Mouse (Mus musculus) gastrocnemius, adult 8-10 months (tissue): ENCODE data around the gene Gba. TPM values are rescaled to one million over a fixed set of nuclear protein-coding genes. Genes with fewer than 3 reads are reported as not detected.

Source experiments
- DNase-seq, 2 experiments: peaks; one replicate each; pipeline ENCODE4 v3.0.0; 2022; ENCODE audit warnings: low spot score in 2 of 2
- total RNA-seq, 4 experiments: library from RNA; stranded (reverse); gene quantifications; 2 replicates each; pipeline ENCODE4 v1.2.4; 2022

Gene Gba
- total RNA-seq, 4 experiments from 2014 or later: 14.4 to 21.5 (median 19.2) TPM

DNA sequence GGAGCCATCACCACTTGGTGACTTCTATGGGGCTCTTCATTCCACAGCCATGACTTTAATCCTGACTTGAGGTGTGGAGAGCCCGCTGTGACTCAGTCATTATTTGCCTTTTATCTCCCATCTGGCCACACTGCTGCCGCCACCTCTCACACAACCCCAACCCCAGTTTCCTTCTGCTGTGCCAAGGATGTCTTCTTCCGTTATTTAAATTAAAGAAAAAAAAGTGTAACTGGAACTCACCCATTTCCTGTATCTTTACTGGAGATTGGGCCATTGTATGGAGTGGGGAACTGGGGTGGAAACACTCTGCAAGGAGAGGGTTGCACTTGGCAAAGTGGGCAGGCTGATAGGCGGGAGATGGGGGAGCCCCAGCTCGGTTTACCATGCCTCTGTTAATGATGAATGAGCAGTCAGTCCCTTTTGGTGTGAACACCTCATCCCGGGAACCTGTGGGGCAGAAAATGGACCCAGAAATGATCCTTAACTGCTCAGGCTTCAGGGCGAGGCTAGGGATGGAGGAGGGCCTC is 20.1 kb upstream of the Gba start:
- DNase-seq: no peak

DNA sequence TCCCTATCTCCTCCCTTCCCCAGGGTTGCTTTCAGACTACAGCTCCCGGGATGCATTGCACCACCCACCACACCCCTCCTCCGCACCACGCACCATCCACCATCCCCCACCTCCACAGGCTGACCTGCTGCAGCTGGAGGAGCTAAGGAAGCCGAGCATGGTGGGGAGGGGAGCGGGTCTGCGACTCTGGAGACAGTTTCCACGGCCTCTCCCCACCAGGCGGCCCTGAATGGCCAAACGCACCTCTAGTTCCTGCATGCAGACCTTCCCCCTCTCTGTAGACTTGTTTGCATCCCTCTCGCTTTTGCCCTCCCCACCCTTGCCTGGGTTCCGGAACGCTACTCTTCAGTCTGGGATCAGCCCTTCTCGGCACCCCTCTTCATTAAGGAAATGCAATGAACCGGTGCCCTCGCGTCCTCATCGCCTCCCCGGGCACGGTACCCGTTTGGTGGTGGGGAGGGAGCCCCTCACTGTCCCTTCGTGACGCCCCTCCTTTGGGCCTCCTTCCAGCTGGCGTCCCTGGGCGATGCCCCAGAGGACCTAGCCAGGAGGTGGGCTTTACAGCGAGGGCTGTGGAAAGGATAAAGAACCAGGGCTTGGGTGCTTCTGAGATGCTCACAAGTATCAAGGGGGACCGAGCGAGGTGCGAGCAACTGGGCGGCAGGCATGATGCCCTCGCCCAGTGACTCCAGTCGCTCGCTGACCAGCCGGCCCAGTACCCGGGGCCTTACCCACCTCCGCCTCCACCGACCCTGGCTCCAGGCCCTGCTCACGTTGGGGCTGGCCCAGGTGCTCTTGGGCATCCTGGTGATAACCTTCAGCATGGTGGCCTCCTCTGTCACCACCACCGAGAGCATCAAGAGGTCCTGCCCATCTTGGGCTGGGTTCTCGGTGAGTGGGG is 19.4 kb upstream of the Gba start, which contains the start of gene Fam189b:
Gene Fam189b, plus strand, starts transcription at position 86 of the 901 bp plus-strand sequence.
- peak; percentile 73 to 75 for DNase-seq

DNA sequence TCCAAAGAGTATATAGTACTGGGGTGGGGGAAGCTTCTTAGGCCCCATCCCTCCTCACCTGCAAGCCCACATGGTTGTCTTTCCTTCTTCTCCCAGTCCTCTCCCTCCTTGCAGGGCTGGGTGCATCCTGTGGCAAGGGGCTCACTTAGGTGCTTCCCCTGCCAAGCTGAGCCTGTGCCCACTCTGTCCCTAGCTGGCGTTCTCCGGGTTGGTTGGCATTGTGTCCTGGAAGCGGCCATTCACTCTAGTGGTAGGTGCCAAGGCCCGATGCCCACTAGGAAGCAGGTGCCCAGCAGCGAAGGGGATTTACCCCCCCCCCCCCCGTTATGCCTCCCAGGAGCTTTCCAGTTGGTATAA is 18.8 kb upstream of the Gba start:
- no peak for DNase-seq

DNA sequence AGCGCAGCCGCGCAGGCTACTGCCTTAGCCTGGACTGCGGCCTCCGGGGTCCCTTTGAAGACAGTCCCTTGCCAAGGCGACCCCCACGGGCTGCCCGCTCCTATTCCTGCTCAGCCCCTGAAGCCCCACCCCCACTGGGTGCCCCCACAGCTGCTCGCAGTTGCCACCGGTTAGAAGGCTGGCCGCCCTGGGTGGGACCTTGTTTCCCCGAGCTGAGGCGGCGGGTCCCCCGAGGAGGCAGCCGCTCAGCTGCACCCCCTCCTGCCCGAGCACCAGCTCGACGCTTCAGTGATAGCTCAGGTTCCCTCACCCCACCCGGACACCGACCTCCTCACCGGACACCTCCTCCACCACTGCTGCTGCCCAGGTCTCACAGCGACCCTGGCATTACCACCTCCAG is 15.5 kb upstream of the Gba start:
- DNase-seq: no peak

DNA sequence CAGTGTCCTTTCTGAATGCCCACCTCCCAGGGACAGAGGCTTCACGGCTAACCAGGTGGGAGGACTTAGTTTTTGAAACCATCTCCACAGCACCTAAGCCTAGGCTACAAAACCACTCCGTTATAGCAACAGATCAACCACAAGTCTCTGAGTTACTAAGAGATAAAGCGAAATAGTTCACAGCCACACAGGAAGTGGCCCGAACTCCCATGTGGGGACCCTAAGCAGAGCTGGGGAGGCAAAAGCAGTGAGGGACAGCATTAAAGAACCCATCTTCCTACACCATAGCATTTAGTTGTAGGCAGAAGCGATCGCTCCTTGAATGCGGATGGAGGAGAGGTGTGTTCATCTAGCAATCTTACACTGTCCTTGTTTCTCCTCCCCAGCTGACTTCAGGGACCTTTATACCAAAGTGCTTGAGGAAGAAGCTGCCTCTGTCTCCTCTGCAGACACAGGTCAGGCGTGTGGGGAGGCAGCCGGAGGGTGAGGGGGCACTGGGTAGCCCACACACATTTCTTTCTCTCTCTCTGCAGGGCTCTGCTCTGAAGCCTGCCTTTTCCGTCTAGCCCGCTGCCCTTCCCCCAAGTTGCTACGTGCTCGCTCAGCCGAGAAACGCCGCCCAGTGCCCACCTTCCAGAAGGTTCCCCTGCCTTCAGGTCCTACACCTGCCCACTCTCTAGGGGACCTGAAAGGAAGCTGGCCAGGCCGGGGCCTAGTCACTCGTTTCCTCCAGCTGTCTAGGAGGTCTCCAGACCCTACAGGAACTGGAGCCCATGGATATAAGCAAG is 14.8 kb upstream of the Gba start:
- DNase-seq: no peak

DNA sequence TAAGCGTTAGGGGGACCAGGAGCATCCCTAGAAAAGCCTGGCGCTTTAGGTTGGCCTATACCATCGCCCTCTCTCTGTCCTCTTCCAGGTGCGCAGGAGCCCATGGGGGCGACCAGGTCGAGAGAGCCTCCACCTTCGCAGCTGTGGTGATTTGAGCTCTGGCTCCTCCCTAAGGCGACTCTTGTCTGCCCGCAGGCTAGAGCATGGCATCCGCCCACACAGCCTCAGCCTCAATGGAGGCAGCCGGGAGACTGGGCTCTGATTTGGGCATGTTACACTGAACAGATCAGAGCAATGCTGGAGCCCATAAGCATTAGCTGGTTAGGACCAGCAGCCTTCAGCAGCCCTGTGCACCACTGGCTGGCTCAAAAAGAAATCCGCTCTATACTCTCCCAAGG is 14.3 kb upstream of the Gba start:
- no peak for DNase-seq

DNA sequence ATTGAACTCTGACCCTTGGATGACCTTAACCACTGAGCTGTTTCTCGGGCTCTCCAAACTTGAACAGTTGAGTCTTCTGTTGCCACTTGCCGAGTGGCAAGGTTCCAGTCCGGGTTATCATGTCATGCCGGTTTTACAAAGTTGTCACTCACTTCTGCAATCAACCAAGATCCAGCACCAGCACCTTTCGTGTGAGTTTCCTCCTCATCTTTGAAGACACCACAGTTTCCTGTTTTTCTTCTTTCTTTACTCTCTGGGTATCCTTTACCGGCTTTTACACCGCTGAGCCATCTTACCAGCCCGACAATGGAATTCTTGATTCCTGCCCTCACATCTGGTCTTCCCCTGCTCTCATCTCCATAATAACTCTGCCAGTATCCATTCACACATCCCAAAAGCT is 12.3 kb upstream of the Gba start:
- DNase-seq: no peak

DNA sequence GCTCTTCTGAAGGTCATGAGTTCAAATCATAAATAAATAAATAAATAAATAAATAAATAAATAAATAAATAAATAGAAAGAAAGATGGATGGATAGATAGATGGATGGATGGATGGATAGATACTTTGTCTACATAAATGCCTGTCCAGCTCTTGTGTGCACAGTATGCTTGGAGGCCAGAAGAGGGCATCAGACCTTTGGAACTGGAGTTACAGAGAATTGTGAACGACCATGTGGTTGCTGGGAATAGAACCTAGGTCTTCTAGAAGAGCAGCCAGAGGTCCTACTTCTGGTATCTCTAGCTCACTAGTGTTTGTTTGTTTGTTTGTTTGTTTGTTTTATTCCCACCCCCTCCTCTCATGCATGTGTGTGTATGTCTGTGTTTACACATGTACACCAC is 9.4 kb upstream of the Gba start:
- DNase-seq: no peak

DNA sequence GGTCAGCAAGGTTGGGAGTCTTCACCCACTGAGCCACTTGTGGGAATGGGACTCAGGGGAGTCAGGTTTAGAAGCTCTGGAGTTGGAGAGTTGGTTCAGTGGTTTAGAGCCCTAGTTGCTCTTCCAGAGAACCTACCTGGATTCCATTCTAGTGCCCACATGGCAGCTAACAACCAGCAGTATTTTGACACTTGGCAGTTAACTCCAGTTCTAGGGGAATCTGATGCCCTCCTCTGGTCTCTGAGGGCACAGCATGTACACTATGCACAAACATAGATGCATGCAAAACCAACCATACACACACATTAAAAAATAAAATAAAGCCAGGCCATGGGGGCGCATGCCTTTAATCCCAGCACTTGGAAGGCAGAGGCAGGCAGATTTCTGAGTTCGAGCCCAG is 8.9 kb upstream of the Gba start:
- no peak for DNase-seq

DNA sequence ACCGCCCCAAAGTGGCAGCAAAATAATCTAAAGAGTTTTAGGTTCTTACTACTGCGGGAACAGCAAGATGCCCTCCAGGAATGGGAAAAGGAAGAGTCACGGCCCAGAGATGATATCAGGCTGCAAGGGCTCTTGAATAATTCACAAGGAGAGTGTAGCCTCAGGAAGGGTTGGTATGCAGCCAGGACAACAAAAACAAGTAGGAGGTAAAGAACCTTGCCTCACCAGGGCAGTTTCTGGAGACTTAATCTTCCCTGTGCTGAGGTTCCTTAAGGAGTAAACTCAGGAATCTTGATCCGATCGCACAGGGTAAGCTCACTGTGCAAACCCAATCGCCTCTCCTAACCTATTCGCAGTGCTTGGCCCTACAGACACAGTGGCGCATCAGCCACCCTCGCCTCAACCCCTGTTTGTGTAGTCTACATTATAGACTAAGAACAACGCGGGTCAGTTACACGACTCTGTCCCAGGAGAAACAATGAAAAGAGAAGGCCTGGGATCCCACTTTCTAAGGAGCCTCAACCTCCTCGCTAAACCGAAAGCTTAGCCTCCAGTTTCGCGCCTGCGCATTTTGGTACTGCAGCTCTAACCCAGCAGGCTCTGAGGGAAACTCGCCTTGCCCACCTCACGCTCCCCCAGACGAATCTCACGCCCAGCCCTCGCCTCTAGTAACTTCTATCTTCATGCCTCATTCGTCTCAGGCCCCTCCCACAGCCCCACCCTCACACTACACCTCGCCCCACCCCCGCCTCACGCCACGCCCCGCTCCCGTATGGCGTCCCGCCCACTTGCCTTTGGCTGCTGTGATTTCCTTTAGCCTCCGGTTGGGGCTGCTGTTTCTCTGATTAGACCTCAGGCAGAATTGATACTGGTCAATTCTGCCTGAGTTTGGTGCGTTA is 6.5 kb upstream of the Gba start:
- peak; percentile 73 to 81 for DNase-seq

DNA sequence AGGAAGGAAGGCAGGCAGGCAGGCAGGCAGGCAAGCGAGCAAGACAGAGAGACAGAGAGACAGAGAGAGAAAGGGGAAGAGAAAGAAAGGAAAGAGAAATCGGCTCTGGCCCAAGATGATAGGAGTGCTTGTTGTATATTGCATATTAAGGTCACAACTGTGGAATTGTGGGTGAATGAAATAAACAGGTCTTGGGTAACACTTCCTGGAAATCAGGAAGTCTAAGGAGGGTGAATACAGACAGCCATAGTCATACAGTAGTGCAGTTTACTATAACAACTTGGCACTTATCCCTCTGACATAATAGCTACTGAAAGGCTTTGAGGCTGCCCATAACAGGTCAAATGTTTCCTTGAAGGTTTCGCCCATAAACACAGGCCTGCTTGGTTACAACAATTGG is 2.9 kb upstream of the Gba start:
- DNase-seq: no peak

DNA sequence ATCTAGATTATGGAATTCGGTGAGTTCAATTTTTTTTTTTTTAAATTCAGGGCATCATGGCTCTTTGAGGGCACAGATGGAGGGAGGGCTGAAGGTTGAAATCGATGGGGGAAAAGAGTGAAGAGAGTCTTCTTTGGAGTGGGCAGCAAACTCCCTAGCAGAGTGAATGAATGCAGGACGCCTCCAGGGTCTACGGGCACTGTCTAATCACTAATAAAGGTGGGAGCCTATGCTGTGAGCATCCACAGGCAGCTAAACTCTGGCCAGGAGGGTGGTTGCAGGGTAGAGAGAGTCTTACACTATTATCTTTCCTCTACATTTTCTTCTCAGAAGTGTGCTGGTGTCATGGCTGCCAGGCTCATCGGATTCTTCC is 400 bp downstream of the Gba start:
- DNase-seq: no peak

DNA sequence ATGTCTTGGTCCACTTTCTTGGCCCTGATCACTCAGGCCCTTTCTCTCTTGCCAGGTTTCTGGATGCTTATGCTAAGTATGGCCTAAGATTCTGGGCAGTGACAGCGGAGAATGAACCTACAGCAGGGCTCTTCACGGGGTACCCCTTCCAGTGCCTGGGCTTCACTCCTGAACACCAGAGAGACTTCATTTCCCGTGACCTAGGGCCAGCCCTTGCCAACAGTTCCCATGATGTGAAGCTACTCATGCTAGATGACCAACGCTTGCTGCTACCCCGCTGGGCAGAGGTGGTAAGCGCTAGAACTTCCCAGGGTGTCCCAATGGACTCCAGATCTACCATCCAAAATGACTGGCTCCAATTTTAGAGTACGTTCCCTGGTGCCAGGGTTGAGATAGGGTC is 3.4 kb downstream of the Gba start:
- DNase-seq: no peak

DNA sequence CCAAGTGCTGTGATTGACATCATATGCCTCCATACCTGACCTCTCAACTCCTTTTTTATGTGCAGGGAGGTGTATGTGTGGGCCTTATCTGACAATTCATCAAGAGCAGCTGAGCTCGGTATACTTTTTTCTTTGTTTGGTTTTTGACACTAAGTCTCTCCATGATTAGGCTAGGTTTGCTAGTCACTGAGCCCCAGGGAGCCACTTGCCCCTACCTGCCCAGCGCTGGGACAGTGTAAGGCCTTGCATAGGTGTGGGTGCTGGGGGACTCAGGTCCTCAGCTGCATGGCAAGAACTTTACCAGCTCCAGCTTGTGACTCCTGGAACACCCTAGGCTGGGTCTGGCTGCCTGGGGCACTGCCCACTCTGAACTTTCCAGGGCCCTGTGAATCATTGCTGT is 4.0 kb downstream of the Gba start:
- no peak for DNase-seq

DNA sequence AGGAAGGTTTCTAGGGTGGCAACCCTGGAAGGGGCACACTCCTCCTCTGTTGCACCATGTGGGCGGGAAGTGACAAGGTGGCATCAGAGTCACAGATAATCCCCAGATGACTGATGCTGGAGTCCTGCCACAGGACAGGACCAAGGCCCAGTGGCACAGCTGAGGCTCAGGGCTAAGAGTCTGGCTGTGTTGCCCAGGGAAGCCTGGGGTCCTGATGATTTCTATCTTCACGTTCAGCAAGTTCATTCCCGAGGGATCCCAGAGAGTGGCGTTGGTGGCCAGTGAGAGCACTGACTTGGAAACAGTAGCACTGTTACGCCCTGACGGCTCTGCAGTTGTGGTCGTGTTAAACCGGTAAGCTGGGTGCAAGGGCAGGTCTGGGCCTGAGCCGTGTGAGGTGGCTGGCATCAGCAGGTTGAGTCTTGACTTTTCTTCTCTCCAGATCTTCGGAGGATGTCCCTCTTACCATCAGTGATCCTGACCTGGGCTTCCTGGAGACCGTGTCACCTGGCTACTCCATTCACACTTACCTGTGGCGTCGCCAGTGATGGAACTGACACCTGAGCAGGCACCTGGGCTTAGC is 5.4 kb downstream of the Gba start:
- DNase-seq: no peak

DNA sequence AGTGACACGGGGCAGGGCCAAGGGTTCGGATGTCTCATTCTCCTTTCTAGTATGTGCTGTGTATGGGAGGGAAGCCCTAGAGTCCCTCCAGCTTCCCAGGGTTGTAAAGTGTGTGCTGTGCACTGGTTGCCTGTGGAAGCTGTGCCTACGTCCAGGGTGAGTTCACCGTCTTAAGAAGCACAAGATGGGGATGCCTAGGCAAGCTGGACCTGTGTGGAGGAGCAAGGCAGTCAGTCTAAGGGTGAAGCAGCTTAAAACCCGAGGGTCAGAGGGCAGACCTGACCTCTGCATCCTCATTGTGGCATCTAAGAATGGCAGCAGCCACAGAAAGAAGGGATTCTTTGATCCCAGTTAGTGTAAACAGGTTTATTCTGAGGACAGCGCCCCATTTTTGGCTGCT is 6.0 kb downstream of the Gba start:
- no peak for DNase-seq

DNA sequence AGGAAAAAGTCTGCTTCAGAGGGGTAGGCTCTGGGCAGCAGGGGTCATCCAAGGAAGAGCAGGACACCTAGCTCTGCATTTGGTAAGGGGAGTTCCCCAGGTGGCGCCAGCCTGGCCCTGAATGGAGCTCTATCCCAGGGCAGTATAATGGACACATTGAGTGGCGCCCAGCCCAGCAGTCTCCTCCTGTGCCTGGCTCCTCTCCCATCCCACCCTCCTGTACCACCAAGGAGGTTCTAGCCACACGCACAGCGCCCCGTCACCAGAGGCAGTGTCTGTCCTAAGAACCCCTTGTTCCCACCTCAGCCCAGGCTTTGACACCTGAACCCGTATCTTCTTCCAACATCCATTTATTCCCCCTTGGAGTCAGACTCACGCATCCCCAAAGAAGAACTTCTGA is 7.0 kb downstream of the Gba start:
- no peak for DNase-seq

DNA sequence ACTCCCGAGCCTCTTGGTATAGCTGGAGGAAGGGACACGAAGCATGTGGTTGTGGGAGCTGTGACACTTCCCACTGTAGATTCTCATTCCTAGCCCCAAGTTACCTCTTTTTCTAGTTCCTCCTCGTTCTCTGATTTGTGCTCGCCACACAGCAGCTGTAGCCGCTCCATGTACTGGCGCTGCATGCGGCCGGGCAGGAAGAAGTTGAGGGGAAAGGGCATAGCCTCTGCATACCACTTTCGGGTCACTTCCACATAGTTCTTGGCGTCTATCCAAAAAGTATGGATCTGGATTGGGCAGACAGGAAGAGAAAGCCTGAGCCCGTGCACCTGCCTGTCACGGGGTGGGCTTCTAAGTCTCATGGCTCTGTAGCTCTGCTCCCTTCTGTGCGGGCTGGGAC is 7.4 kb downstream of the Gba start:
- DNase-seq: no peak

DNA sequence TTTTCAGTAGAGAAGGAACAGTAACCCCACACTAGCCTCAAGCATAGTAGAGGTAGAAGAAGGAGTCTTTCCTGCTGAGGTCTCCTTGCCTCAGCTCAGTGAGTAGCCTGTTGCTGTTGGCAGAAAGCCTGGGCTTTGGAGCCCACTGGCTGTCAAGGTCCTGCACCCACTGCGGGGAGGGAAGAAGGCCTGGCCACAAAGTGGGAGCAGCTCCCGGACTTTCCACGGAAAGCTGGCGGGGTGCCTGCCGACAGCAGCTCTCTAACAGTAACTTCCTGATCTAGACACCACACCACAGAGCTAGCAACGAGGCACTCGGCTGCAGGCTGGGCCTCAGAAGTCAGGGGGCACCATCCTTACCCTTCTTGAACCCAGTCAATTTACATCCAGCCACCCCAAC is 8.0 kb downstream of the Gba start:
- no peak for DNase-seq

DNA sequence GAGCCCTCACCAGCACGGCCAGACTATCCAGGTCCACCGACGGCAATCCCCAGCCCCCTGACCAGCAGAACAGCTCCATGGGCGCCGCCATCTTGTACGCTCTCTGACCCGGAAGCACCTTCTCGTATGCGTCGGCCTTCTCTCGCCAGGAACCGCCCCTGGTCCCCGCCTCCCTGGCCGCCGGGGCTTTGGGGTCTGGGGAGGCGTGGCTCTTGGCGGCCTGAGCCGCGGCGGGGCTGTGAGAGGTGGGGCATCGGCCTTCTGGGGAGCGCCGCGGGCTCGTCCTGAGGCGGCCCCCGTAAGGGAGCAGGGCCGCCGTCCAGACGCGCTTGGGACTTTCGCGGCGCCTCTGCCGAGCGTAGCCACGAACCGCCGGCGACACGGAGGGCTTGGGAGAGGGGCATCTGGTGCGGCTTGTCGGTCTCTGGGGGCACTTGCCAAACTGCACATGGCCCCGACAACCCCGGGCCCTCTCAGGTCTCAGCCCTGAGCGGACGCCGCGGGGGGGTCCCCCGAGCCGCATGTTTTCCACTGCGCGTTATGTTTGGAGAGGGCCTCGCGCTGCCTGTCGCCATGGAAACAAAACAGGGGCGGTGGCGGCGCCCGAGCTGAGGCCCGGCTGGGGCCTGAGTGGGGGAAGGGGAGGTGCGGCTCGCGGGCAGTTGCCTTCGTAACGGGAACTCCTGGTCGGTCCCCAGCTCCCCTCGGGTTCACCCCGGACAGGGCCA is 11.2 kb downstream of the Gba start:
- DNase-seq: peak; percentile 87 to 91
